Mouse (Mus musculus): ENCODE data around the gene Pcdh7. TPM values are rescaled to one million over a fixed set of nuclear protein-coding genes. Genes with fewer than 3 reads are reported as not detected.

Gene Pcdh7
- polyA plus RNA-seq, 1 experiment from 2014 or later, result 14.0 TPM

GRCm38 (mm10) chr5:57943176-57943575, 225.4 kb downstream of the Pcdh7 start:
- DNase-seq (ENCODE audit: low spot score), result peak; percentile 60
- 53% methylated on average over 2 of the region's 2 CpGs for WGBS

DNA sequence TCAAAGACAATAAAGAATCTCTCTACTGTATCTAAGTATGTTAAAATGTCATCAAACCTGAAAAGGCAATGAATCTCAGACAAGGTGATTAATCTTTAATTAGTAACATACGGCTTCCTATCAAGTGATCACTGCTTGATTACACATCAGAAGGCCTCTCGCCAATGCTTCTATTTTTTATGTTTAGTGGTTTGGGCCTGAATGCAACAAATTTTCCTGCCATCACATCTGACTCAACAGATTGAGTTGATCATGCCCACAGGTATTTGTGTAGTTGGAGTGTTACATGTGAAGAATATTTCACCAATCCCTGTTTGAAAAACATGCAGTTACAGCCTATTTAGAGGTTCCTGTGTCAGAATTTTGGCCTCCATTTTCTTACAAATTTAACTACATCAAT, 225.8 kb downstream of the Pcdh7 start:
- Histone ChIP-seq H3K27me3 (replicated peaks; ENCODE audit: control insufficient read depth, insufficient read depth, low read length) (no peaks in the 10 kb centered on the region), H3K4me3 (ENCODE audit: low read depth, low read length) (no peak overlapping the region), H3K4me2 (ENCODE audit: low read depth, low read length) (no peak overlapping the region), H3K9ac (ENCODE audit: low read depth, low read length) (no peak overlapping the region), H3K27ac (replicated peaks; ENCODE audit: low read depth, low read length) (no peak overlapping the region), H3K4me1 (ENCODE audit: control insufficient read depth, insufficient read depth, low read length) (no peaks in the 10 kb centered on the region), H3K9me3 (ENCODE audit: control insufficient read depth, low read length) (no peaks in the 10 kb centered on the region), H3K36me3 (ENCODE audit: control insufficient read depth, insufficient read depth, low read length) (0 out of 2 replicates have a peak, but pooled peaks cover 4% of the 10 kb centered on the region)
- no peak for DNase-seq (ENCODE audit: low spot score)
- WGBS, result 64% methylated on average over 2 of the region's 2 CpGs
- no peak for ATAC-seq (ENCODE audit: low read depth)

More at GRCm38 (mm10) chr5:57943176-57943575, 225.4 kb downstream of the Pcdh7 start:
- H3K9me3 ChIP-seq (ENCODE audit: control insufficient read depth, low read length), result no peaks in the 10 kb centered on the region
- H3K27me3 ChIP-seq (replicated peaks; ENCODE audit: control insufficient read depth, insufficient read depth, low read length), result no peaks in the 10 kb centered on the region
- 0 out of 2 replicates have a peak, but pooled peaks cover 4% of the 10 kb centered on the region for H3K36me3 ChIP-seq (ENCODE audit: control insufficient read depth, insufficient read depth, low read length)
- no peak overlapping the region for H3K4me2 ChIP-seq (ENCODE audit: low read depth, low read length)
- no peaks in the 10 kb centered on the region for H3K4me1 ChIP-seq (ENCODE audit: control insufficient read depth, insufficient read depth, low read length)
- H3K27ac ChIP-seq (replicated peaks; ENCODE audit: low read depth, low read length), result no peak overlapping the region
- no peak overlapping the region for H3K9ac ChIP-seq (ENCODE audit: low read depth, low read length)
- no peak overlapping the region for H3K4me3 ChIP-seq (ENCODE audit: low read depth, low read length)
- ATAC-seq (ENCODE audit: low read depth), result 0 out of 2 replicates have a peak, but pooled peaks have one; percentile 41

DNA sequence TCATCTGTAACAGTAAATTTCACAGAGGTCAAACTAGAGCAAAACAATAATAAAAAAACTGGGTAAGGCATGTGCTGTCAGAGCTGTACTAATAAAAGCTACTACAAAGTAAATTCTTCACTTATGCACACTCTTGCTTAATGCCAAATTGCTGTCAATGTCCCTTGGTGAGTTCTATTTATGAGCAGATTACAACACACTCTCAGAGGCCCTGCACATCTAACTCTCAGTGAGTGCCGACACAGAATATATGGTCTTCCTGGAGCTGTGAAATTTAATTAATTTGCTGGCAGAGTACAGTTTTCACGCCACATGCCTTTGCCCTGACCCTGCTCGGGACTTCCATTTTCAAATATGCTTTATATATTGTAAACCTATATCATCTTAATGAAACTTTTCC, 227.7 kb downstream of the Pcdh7 start:
- 56% methylated on average over 3 of the region's 3 CpGs for WGBS

GRCm38 (mm10) chr5:57959317-57959716, 241.6 kb downstream of the Pcdh7 start:
- Histone ChIP-seq H3K4me2 (ENCODE audit: low read depth, low read length) (no peak overlapping the region), H3K4me1 (ENCODE audit: control insufficient read depth, insufficient read depth, low read length) (no peaks in the 10 kb centered on the region), H3K9me3 (ENCODE audit: control insufficient read depth, low read length) (no peaks in the 10 kb centered on the region), H3K4me3 (ENCODE audit: low read depth, low read length) (no peak overlapping the region), H3K36me3 (ENCODE audit: control insufficient read depth, insufficient read depth, low read length) (no peaks in the 10 kb centered on the region), H3K27me3 (replicated peaks; ENCODE audit: control insufficient read depth, insufficient read depth, low read length) (no peaks in the 10 kb centered on the region), H3K9ac (ENCODE audit: low read depth, low read length) (no peak overlapping the region), H3K27ac (replicated peaks; ENCODE audit: low read depth, low read length) (no peak overlapping the region)
- no peak for ATAC-seq (ENCODE audit: low read depth)
- DNase-seq (ENCODE audit: low spot score), result no peak
- 27% methylated on average over 1 of the region's 1 CpGs for WGBS

More for the DNA sequence above, 227.7 kb downstream of the Pcdh7 start:
- Histone ChIP-seq H3K4me2 (ENCODE audit: low read depth, low read length) (no peak overlapping the region), H3K9me3 (ENCODE audit: control insufficient read depth, low read length) (no peaks in the 10 kb centered on the region), H3K36me3 (ENCODE audit: control insufficient read depth, insufficient read depth, low read length) (0 out of 2 replicates have a peak, but pooled peaks cover 4% of the 10 kb centered on the region), H3K4me3 (ENCODE audit: low read depth, low read length) (no peak overlapping the region), H3K27me3 (replicated peaks; ENCODE audit: control insufficient read depth, insufficient read depth, low read length) (no peaks in the 10 kb centered on the region), H3K9ac (ENCODE audit: low read depth, low read length) (no peak overlapping the region), H3K4me1 (ENCODE audit: control insufficient read depth, insufficient read depth, low read length) (no peaks in the 10 kb centered on the region), H3K27ac (replicated peaks; ENCODE audit: low read depth, low read length) (no peak overlapping the region)
- DNase-seq (ENCODE audit: low spot score) (peak; percentile 27), ATAC-seq (ENCODE audit: low read depth) (no peak)

DNA sequence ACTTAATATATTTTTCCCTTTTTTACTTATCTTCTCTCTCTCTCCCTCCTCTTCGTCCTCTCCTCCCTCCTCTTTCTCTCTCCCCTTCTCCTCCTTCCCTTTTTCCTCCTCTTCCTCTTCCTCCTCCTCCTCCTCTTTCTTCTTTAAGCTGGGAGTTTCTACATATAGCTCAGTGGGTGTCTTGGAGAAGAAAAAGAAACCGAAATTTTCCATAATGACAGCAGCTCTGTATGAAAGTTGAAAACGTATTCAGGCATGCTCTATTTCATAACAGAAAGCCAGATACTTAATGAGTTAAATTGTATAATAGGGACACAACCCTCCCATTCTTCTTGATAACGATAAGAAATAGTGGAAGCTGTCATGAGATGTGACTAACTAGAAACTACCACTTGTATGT, 246.0 kb downstream of the Pcdh7 start:
- Histone ChIP-seq H3K9ac (ENCODE audit: low read depth, low read length) (no peak overlapping the region), H3K4me2 (ENCODE audit: low read depth, low read length) (no peak overlapping the region), H3K27me3 (replicated peaks; ENCODE audit: control insufficient read depth, insufficient read depth, low read length) (no peaks in the 10 kb centered on the region), H3K27ac (replicated peaks; ENCODE audit: low read depth, low read length) (no peak overlapping the region), H3K36me3 (ENCODE audit: control insufficient read depth, insufficient read depth, low read length) (no peaks in the 10 kb centered on the region), H3K4me3 (ENCODE audit: low read depth, low read length) (no peak overlapping the region), H3K4me1 (ENCODE audit: control insufficient read depth, insufficient read depth, low read length) (no peaks in the 10 kb centered on the region), H3K9me3 (ENCODE audit: control insufficient read depth, low read length) (no peaks in the 10 kb centered on the region)
- WGBS, result 68% methylated on average over 4 of the region's 4 CpGs
- no peak for ATAC-seq (ENCODE audit: low read depth)
- DNase-seq (ENCODE audit: low spot score), result no peak

DNA sequence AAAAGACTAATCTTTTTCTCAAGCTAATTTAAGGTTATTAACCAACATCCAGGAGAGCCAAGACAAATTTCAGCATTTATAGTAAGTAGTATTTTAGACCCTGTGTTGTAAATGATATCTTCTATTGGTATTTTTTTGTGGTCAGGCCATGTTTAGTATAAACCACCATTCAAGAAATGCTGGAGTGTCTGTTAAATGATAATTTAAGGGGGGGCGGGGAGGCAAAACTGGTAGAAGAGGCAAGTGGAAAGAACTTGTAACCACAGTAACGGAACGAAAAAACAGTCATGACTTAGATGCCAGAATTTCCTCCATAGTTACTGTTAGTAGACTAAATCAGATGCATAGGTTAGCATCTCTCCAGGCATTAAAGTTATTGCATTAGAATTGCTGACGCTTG, 246.4 kb downstream of the Pcdh7 start:
- ATAC-seq (ENCODE audit: low read depth) (no peak), DNase-seq (ENCODE audit: low spot score) (peak; percentile 29)
- H3K36me3 ChIP-seq (ENCODE audit: control insufficient read depth, insufficient read depth, low read length), result no peaks in the 10 kb centered on the region
- no peak overlapping the region for H3K9ac ChIP-seq (ENCODE audit: low read depth, low read length)
- H3K4me1 ChIP-seq (ENCODE audit: control insufficient read depth, insufficient read depth, low read length), result no peaks in the 10 kb centered on the region
- no peak overlapping the region for H3K4me3 ChIP-seq (ENCODE audit: low read depth, low read length)
- H3K27ac ChIP-seq (replicated peaks; ENCODE audit: low read depth, low read length), result no peak overlapping the region
- H3K4me2 ChIP-seq (ENCODE audit: low read depth, low read length), result no peak overlapping the region
- no peaks in the 10 kb centered on the region for H3K27me3 ChIP-seq (replicated peaks; ENCODE audit: control insufficient read depth, insufficient read depth, low read length)
- 77% methylated on average over 4 of the region's 4 CpGs for WGBS
- H3K9me3 ChIP-seq (ENCODE audit: control insufficient read depth, low read length), result no peaks in the 10 kb centered on the region

DNA sequence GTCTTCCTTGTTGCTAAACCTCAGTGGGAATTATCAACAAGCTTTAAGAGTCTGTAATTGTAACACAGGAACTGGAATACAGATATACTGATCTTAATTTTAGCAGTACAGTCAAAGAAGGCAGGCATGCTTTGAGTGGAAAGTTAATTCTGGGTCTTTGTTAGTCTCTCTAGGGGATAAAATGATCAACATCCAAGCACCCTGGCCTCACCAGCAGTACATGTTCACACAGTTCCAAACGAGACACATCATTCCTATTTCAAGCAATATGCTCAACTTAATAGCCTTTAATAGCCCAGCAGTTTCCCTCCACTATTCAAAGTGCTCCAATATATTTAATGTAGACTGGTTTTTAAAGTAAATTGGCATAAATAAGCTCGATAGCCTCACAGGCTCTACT, 275.8 kb downstream of the Pcdh7 start:
- Histone ChIP-seq H3K27ac (replicated peaks; ENCODE audit: low read depth, low read length) (no peak overlapping the region), H3K4me1 (ENCODE audit: control insufficient read depth, insufficient read depth, low read length) (no peaks in the 10 kb centered on the region), H3K27me3 (replicated peaks; ENCODE audit: control insufficient read depth, insufficient read depth, low read length) (no peaks in the 10 kb centered on the region), H3K36me3 (ENCODE audit: control insufficient read depth, insufficient read depth, low read length) (no peaks in the 10 kb centered on the region), H3K9ac (ENCODE audit: low read depth, low read length) (no peak overlapping the region), H3K4me3 (ENCODE audit: low read depth, low read length) (no peak overlapping the region), H3K4me2 (ENCODE audit: low read depth, low read length) (no peak overlapping the region), H3K9me3 (ENCODE audit: control insufficient read depth, low read length) (no peaks in the 10 kb centered on the region)
- no peak for DNase-seq (ENCODE audit: low spot score)
- ATAC-seq (ENCODE audit: low read depth), result no peak
- 79% methylated on average over 2 of the region's 2 CpGs for WGBS

DNA sequence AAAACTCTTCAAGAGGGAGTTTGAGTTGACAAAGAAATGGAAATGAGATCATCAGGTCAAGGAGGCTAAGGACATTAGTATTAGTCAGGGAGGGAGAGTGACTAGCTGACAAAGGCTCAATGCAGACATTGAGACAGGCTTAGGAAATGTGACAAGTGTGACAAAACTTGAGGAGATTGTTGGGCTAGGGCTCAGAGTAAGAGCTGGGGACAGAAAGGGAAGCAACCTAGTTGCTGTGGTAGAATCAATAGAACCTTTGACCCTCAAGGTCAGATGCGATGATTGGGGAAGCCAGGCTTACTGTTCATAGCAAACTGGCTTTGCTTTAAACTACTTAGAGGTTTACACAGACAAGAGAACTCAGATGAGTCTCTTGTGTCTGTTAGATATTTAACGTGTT, 303.6 kb downstream of the Pcdh7 start:
- no peak overlapping the region for H3K27ac ChIP-seq (replicated peaks; ENCODE audit: low read depth, low read length)
- ATAC-seq (ENCODE audit: low read depth) (no peak), DNase-seq (ENCODE audit: low spot score) (no peak)
- H3K27me3 ChIP-seq (replicated peaks; ENCODE audit: control insufficient read depth, insufficient read depth, low read length), result no peaks in the 10 kb centered on the region
- no peak overlapping the region for H3K4me2 ChIP-seq (ENCODE audit: low read depth, low read length)
- H3K4me3 ChIP-seq (ENCODE audit: low read depth, low read length), result no peak overlapping the region
- H3K4me1 ChIP-seq (ENCODE audit: control insufficient read depth, insufficient read depth, low read length), result 0 out of 2 replicates have a peak, but pooled peaks cover 3% of the 10 kb centered on the region
- no peaks in the 10 kb centered on the region for H3K9me3 ChIP-seq (ENCODE audit: control insufficient read depth, low read length)
- H3K36me3 ChIP-seq (ENCODE audit: control insufficient read depth, insufficient read depth, low read length), result no peaks in the 10 kb centered on the region
- WGBS, result 69% methylated on average over 2 of the region's 2 CpGs
- no peak overlapping the region for H3K9ac ChIP-seq (ENCODE audit: low read depth, low read length)

DNA sequence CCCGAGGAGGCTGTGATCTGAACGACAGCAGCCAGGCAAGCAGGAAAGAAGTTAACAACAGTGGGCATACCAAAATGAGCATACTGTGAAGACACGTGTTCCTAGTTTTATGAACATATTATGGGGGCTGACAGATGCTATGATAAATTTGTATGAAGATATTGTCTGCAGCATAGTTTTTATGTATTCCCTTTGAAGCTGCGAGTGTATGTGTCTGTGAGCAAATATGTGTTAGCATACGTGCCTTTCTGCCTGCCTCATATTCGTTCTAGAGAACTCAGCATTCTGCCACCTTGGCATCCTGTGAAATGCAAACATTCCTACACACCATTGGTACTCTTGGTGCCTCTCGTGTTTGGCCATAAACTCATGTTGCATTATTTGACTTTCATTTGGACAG, 307.4 kb downstream of the Pcdh7 start:
- WGBS, result 62% methylated on average over 7 of the region's 7 CpGs
- H3K9ac ChIP-seq (ENCODE audit: low read depth, low read length), result no peak overlapping the region
- H3K27me3 ChIP-seq (replicated peaks; ENCODE audit: control insufficient read depth, insufficient read depth, low read length), result no peaks in the 10 kb centered on the region
- 0 out of 2 replicates have a peak, but pooled peaks cover 3% of the 10 kb centered on the region for H3K4me1 ChIP-seq (ENCODE audit: control insufficient read depth, insufficient read depth, low read length)
- H3K4me2 ChIP-seq (ENCODE audit: low read depth, low read length), result no peak overlapping the region
- H3K36me3 ChIP-seq (ENCODE audit: control insufficient read depth, insufficient read depth, low read length), result no peaks in the 10 kb centered on the region
- H3K4me3 ChIP-seq (ENCODE audit: low read depth, low read length), result no peak overlapping the region
- ATAC-seq (ENCODE audit: low read depth) (no peak), DNase-seq (ENCODE audit: low spot score) (no peak)
- no peak overlapping the region for H3K27ac ChIP-seq (replicated peaks; ENCODE audit: low read depth, low read length)
- H3K9me3 ChIP-seq (ENCODE audit: control insufficient read depth, low read length), result no peaks in the 10 kb centered on the region

Data from embryonic facial prominence, embryonic 14.5 days (tissue).